Mouse (Mus musculus): ENCODE data around the gene Soga1.

The Soga1 gene

GRCm38 (mm10) chr2:157079701-157080180, 687 bp upstream of the Soga1 start:
- no peak for DNase-seq (ENCODE audit: low read depth)

- DNase-seq (ENCODE audit: low read depth), result no peak
These were observed 828 bp downstream of the Soga1 start for GRCm38 (mm10) chr2:157078059-157078792.

- DNase-seq (ENCODE audit: low read depth), result no peak
These were observed 1.4 kb downstream of the Soga1 start for GRCm38 (mm10) chr2:157077641-157078058.

GRCm38 (mm10) chr2:157077160-157077559, 1.9 kb downstream of the Soga1 start:
- no peak for DNase-seq (ENCODE audit: low read depth)

GRCm38 (mm10) chr2:157076585-157076984, 2.5 kb downstream of the Soga1 start:
- no peak for DNase-seq (ENCODE audit: low read depth)

GRCm38 (mm10) chr2:157075685-157076084, 3.4 kb downstream of the Soga1 start:
- no peak for DNase-seq (ENCODE audit: low read depth)

GRCm38 (mm10) chr2:157075226-157075625, 3.8 kb downstream of the Soga1 start:
- no peak for DNase-seq (ENCODE audit: low read depth)

- no peak for DNase-seq (ENCODE audit: low read depth)
These were observed 4.3 kb downstream of the Soga1 start for GRCm38 (mm10) chr2:157074772-157075171.

GRCm38 (mm10) chr2:157074186-157074724, 4.8 kb downstream of the Soga1 start:
- no peak for DNase-seq (ENCODE audit: low read depth)

- no peak for DNase-seq (ENCODE audit: low read depth)
These were observed 5.5 kb downstream of the Soga1 start for GRCm38 (mm10) chr2:157073378-157074052.

- DNase-seq (ENCODE audit: low read depth), result no peak
These were observed 6.6 kb downstream of the Soga1 start for GRCm38 (mm10) chr2:157072316-157072990.

- DNase-seq (ENCODE audit: low read depth), result no peak
These were observed 7.5 kb downstream of the Soga1 start for GRCm38 (mm10) chr2:157071556-157071955.

- DNase-seq (ENCODE audit: low read depth), result no peak
These were observed 8.7 kb downstream of the Soga1 start for GRCm38 (mm10) chr2:157070365-157070764.

- DNase-seq (ENCODE audit: low read depth), result no peak
These were observed 9.2 kb downstream of the Soga1 start for GRCm38 (mm10) chr2:157069755-157070315.

GRCm38 (mm10) chr2:157069355-157069735, 9.7 kb downstream of the Soga1 start:
- no peak for DNase-seq (ENCODE audit: low read depth)

GRCm38 (mm10) chr2:157068701-157069354, 10.2 kb downstream of the Soga1 start:
- no peak for DNase-seq (ENCODE audit: low read depth)

GRCm38 (mm10) chr2:157066731-157067430, 12.2 kb downstream of the Soga1 start:
- DNase-seq (ENCODE audit: low read depth), result no peak

- DNase-seq (ENCODE audit: low read depth), result no peak
These were observed 13.2 kb downstream of the Soga1 start for GRCm38 (mm10) chr2:157065879-157066226.

- no peak for DNase-seq (ENCODE audit: low read depth)
These were observed 13.8 kb downstream of the Soga1 start for GRCm38 (mm10) chr2:157064978-157065878.

GRCm38 (mm10) chr2:157064136-157064535, 14.9 kb downstream of the Soga1 start:
- no peak for DNase-seq (ENCODE audit: low read depth)
